Mouse (Mus musculus) brown adipose tissue, adult 24 weeks (tissue): ENCODE measurements around the gene Uso1. TPM values are rescaled to one million over a fixed set of nuclear protein-coding genes. Genes with fewer than 3 reads are reported as not detected.
A peak's percentile ranks its signal among the peaks of the same experiment; 100 is the strongest.

Source experiments
- H3K27ac ChIP-seq: fragments of 200-500 bp; replicated peaks from 2 replicates; pipeline ENCODE4 v1.5.1; 2012; ENCODE audit warnings: low read depth, mild to moderate bottlenecking, low read length
- H3K4me1 ChIP-seq: fragments of 200-500 bp; 2 replicates; pipeline ENCODE4 v1.6.1; 2012; ENCODE audit warnings: low read length, mixed read lengths; ENCODE audit not compliant: control insufficient read depth, insufficient read depth, insufficient read length
- H3K4me3 ChIP-seq: fragments of 200-500 bp; 2 replicates; pipeline ENCODE4 v1.5.1; 2012; ENCODE audit warnings: low read depth, mild to moderate bottlenecking, low read length, moderate library complexity; ENCODE audit not compliant: insufficient read depth
- polyA plus RNA-seq: library from polyadenylated mRNA; stranded (reverse); fragments of >200 nt; gene quantifications from 2 replicates; pipeline ENCODE4 v1.2.4, GENCODE M21; 2012; ENCODE audit not compliant: missing spikeins, insufficient read depth, insufficient read length

Uso1 gene
- 36.8 and 41.5 TPM in 2 replicates for polyA plus RNA-seq

- Histone ChIP-seq H3K4me3 (peak within 1 kb of the TSS; percentile 67), H3K4me1 (peaks cover 8% of the 10 kb centered on the region; the same call in 1 of the 2 replicates), H3K27ac (peak within 1 kb of the TSS; percentile 22; the same call in 1 of the 2 replicates)
Observed at GRCm38 (mm10) chr5:92137239-92138046, at the start of gene Uso1. Gene Uso1, plus strand, starts transcription at chr5:92137938.

GRCm38 (mm10) chr5:92093263-92094061 is 44.3 kb upstream of the Uso1 start:
- Histone ChIP-seq H3K27ac (peak overlapping the region; percentile 83), H3K4me3 (peak overlapping the region; percentile 58), H3K4me1 (peaks cover 13% of the 10 kb centered on the region)

GRCm38 (mm10) chr5:92094062-92094415 is 43.7 kb upstream of the Uso1 start:
- Histone ChIP-seq H3K4me3 (no peak overlapping the region), H3K27ac (peak overlapping the region; percentile 83; the same call in 1 of the 2 replicates), H3K4me1 (peaks cover 13% of the 10 kb centered on the region)

GRCm38 (mm10) chr5:92096786-92097185 is 41.0 kb upstream of the Uso1 start:
- Histone ChIP-seq H3K27ac (peak overlapping the region; percentile 85), H3K4me3 (no peak overlapping the region), H3K4me1 (peaks cover 13% of the 10 kb centered on the region)

- Histone ChIP-seq H3K4me3 (no peak overlapping the region), H3K4me1 (peaks cover 13% of the 10 kb centered on the region), H3K27ac (peak overlapping the region; percentile 95)
Observed at GRCm38 (mm10) chr5:92097779-92098178, 40.0 kb upstream of the Uso1 start.

GRCm38 (mm10) chr5:92098351-92099109 is 39.2 kb upstream of the Uso1 start:
- Histone ChIP-seq H3K4me3 (peak overlapping the region; percentile 7; the same call in 1 of the 2 replicates), H3K27ac (peak overlapping the region; percentile 95), H3K4me1 (peaks cover 10% of the 10 kb centered on the region)

- H3K4me1 ChIP-seq, result peaks cover 8% of the 10 kb centered on the region
- H3K4me3 ChIP-seq, result no peak overlapping the region
- H3K27ac ChIP-seq, result no peak overlapping the region
Observed at GRCm38 (mm10) chr5:92101601-92102000, 36.1 kb upstream of the Uso1 start.

GRCm38 (mm10) chr5:92103062-92103461 is 34.7 kb upstream of the Uso1 start:
- Histone ChIP-seq H3K4me1 (peaks cover 2% of the 10 kb centered on the region; the same call in 1 of the 2 replicates), H3K27ac (no peak overlapping the region)

GRCm38 (mm10) chr5:92103816-92104415 is 33.8 kb upstream of the Uso1 start:
- H3K27ac ChIP-seq, result no peak overlapping the region
- no peak overlapping the region for H3K4me3 ChIP-seq
- H3K4me1 ChIP-seq, result no peaks in the 10 kb centered on the region

More at GRCm38 (mm10) chr5:92103062-92103461, 34.7 kb upstream of the Uso1 start:
- no peak overlapping the region for H3K4me3 ChIP-seq

GRCm38 (mm10) chr5:92106327-92107125 is 31.2 kb upstream of the Uso1 start:
- H3K27ac ChIP-seq, result peak overlapping the region; percentile 62; the same call in 1 of the 2 replicates
- H3K4me1 ChIP-seq, result 0 out of 2 replicates have a peak, but pooled peaks cover 2% of the 10 kb centered on the region
- H3K4me3 ChIP-seq, result no peak overlapping the region

- H3K27ac ChIP-seq, result no peak overlapping the region
Observed at GRCm38 (mm10) chr5:92107282-92107681, 30.5 kb upstream of the Uso1 start.

GRCm38 (mm10) chr5:92110818-92111355 is 26.9 kb upstream of the Uso1 start:
- H3K4me1 ChIP-seq, result 0 out of 2 replicates have a peak, but pooled peaks cover 2% of the 10 kb centered on the region
- no peak overlapping the region for H3K27ac ChIP-seq
- no peak overlapping the region for H3K4me3 ChIP-seq

More at GRCm38 (mm10) chr5:92107282-92107681, 30.5 kb upstream of the Uso1 start:
- Histone ChIP-seq H3K4me3 (no peak overlapping the region), H3K4me1 (0 out of 2 replicates have a peak, but pooled peaks cover 2% of the 10 kb centered on the region)

- Histone ChIP-seq H3K27ac (peak overlapping the region; percentile 43; the same call in 1 of the 2 replicates), H3K4me3 (peak overlapping the region; percentile 55), H3K4me1 (0 out of 2 replicates have a peak, but pooled peaks cover 2% of the 10 kb centered on the region)
Observed at GRCm38 (mm10) chr5:92112175-92112574, 25.6 kb upstream of the Uso1 start.
